Mouse (Mus musculus): ENCODE results near the gene Atpaf1.

GRCm38 (mm10) chr4:115743096-115743495 lies 41.5 kb upstream of the Atpaf1 start:
- TF ChIP-seq POLR2A (IDR thresholded peaks at IDR 0.05; ENCODE audit: borderline replicate concordance, control insufficient read depth, low read depth, low read length) (no peak), CTCF (IDR thresholded peaks at IDR 0.05; ENCODE audit: control insufficient read depth, insufficient read depth, low read length) (no peak)
